Mouse (Mus musculus): ENCODE measurements around the gene Apln.

Gene Apln

GRCm38 (mm10) chrX:48034144-48035113 lies at the start of gene Apln:
Gene Apln, minus strand, starts transcription at chrX:48034853.
- DNase-seq, result peak; percentile 53

GRCm38 (mm10) chrX:48082364-48082763 lies 47.7 kb upstream of the Apln start:
- DNase-seq, result no peak

GRCm38 (mm10) chrX:48076806-48077425 lies 42.3 kb upstream of the Apln start:
- DNase-seq, result no peak

- DNase-seq, result peak; percentile 3
These were observed 40.0 kb upstream of the Apln start for GRCm38 (mm10) chrX:48074691-48075090.

- DNase-seq, result no peak
These were observed 37.7 kb upstream of the Apln start for GRCm38 (mm10) chrX:48072401-48072800.

- no peak for DNase-seq
These were observed 37.3 kb upstream of the Apln start for GRCm38 (mm10) chrX:48071961-48072360.

GRCm38 (mm10) chrX:48066891-48067290 lies 32.2 kb upstream of the Apln start:
- no peak for DNase-seq

GRCm38 (mm10) chrX:48064166-48064853 lies 29.7 kb upstream of the Apln start:
- no peak for DNase-seq

GRCm38 (mm10) chrX:48062481-48062880 lies 27.8 kb upstream of the Apln start:
- DNase-seq, result no peak

- DNase-seq, result peak; percentile 19
These were observed 19.7 kb upstream of the Apln start for GRCm38 (mm10) chrX:48054186-48055015.

GRCm38 (mm10) chrX:48053743-48054142 lies 19.1 kb upstream of the Apln start:
- no peak for DNase-seq

GRCm38 (mm10) chrX:48046315-48046714 lies 11.7 kb upstream of the Apln start:
- no peak for DNase-seq

GRCm38 (mm10) chrX:48044261-48044660 lies 9.6 kb upstream of the Apln start:
- DNase-seq, result no peak

- no peak for DNase-seq
These were observed 8.1 kb upstream of the Apln start for GRCm38 (mm10) chrX:48042748-48043147.

- DNase-seq, result no peak
These were observed 5.7 kb upstream of the Apln start for GRCm38 (mm10) chrX:48040379-48040778.

- DNase-seq, result no peak
These were observed 898 bp downstream of the Apln start for GRCm38 (mm10) chrX:48033766-48034143.

- DNase-seq, result peak; percentile 48
These were observed 1.6 kb downstream of the Apln start for GRCm38 (mm10) chrX:48033024-48033423.

GRCm38 (mm10) chrX:48031866-48032265 lies 2.8 kb downstream of the Apln start:
- DNase-seq, result no peak

- no peak for DNase-seq
These were observed 4.1 kb downstream of the Apln start for GRCm38 (mm10) chrX:48030593-48030992.

- DNase-seq, result no peak
These were observed 11.8 kb downstream of the Apln start for GRCm38 (mm10) chrX:48022811-48023210.

- DNase-seq, result peak; percentile 78
These were observed 14.7 kb downstream of the Apln start for GRCm38 (mm10) chrX:48019940-48020339.

GRCm38 (mm10) chrX:48019359-48019758 lies 15.3 kb downstream of the Apln start:
- DNase-seq, result no peak

Data from right cerebral cortex, postnatal 4 days (tissue).